Mouse (Mus musculus) thymus, adult 2 months (tissue): ENCODE measurements around the gene Taar4. TPM values are rescaled to one million over a fixed set of nuclear protein-coding genes. Genes with fewer than 3 reads are reported as not detected.

Experiments
- DNase-seq: peaks from one replicate; pipeline ENCODE4 v3.0.0; 2021
- H3K27ac ChIP-seq: fragments of 200-500 bp; 2 replicates; pipeline ENCODE4 v1.5.1; 2012; ENCODE audit warnings: low read length, control low read depth; ENCODE audit not compliant: control insufficient read depth, insufficient read depth
- H3K27me3 ChIP-seq: fragments of 200-500 bp; 2 replicates; pipeline ENCODE4 v1.6.1; 2012; ENCODE audit warnings: mild to moderate bottlenecking, low read length, moderate library complexity, mixed read lengths; ENCODE audit not compliant: control insufficient read depth, insufficient read depth
- H3K36me3 ChIP-seq: fragments of 200-500 bp; 2 replicates; pipeline ENCODE4 v1.6.1; 2012; ENCODE audit warnings: mild to moderate bottlenecking, low read length, moderate library complexity; ENCODE audit not compliant: control insufficient read depth, insufficient read depth
- H3K4me1 ChIP-seq: fragments of 200-500 bp; replicated peaks from 2 replicates; pipeline ENCODE4 v1.6.1; 2012; ENCODE audit warnings: low read length; ENCODE audit not compliant: control insufficient read depth, insufficient read depth
- H3K4me3 ChIP-seq: fragments of 200-500 bp; 2 replicates; pipeline ENCODE4 v1.5.1; 2012; ENCODE audit warnings: mild to moderate bottlenecking, low read length, control low read depth, moderate library complexity; ENCODE audit not compliant: control insufficient read depth, insufficient read depth
- CTCF ChIP-seq: fragments of 200-500 bp; IDR thresholded peaks from 2 replicates; pipeline ENCODE4 v1.5.1; 2012; ENCODE audit warnings: mild to moderate bottlenecking, control low read depth, low read length, moderate library complexity, borderline replicate concordance; ENCODE audit not compliant: control insufficient read depth, poor library complexity, insufficient read depth; ENCODE audit errors: extremely low read depth
- POLR2A ChIP-seq: fragments of 200-500 bp; IDR thresholded peaks from 2 replicates; pipeline ENCODE4 v1.6.1; 2012; ENCODE audit warnings: mild to moderate bottlenecking, low read length, control low read depth, moderate library complexity; ENCODE audit not compliant: control insufficient read depth, poor library complexity, insufficient read depth; ENCODE audit errors: extremely low read depth
- WGBS: fragments of 180-500 bp; shearing (Covaris S2); methylation state at CpG from one replicate; pipeline ENCODE4 v1.1.7; 2018; 5-methylcytosine and 5-hydroxymethylcytosine counted together
- polyA plus RNA-seq: library from polyadenylated mRNA; depleted of rRNA; stranded (reverse); fragments of >200 nt; gene quantifications from 2 replicates; pipeline ENCODE4 v1.2.3, GENCODE M21; 2012; rRNA removed

Taar4 gene
- polyA plus RNA-seq, 1 experiment = 0.12 TPM

- TF ChIP-seq CTCF (no peak), POLR2A (no peak)
- H3K4me3 ChIP-seq = no peak within 1 kb of the TSS
- H3K4me1 ChIP-seq = no peaks in the 10 kb centered on the region
- no peaks in the 10 kb centered on the region for H3K27me3 ChIP-seq
- no peak within 1 kb of the TSS for H3K27ac ChIP-seq
- no peak for DNase-seq
- WGBS = 93% methylated on average over 3 of the region's 3 CpGs
- H3K36me3 ChIP-seq = no peaks in the 10 kb centered on the region
Measured at GRCm38 (mm10) chr10:23993381-23993780, 33.1 kb downstream of the Taar4 start, which contains the start of gene Taar7a. Taar7a (minus strand) TSS chr10:23993481.

- TF ChIP-seq CTCF (no peak), POLR2A (no peak)
- H3K27me3 ChIP-seq = no peaks in the 10 kb centered on the region
- 98% methylated on average over 1 of the region's 1 CpGs for WGBS
- no peak within 1 kb of the TSS for H3K27ac ChIP-seq
- no peaks in the 10 kb centered on the region for H3K4me1 ChIP-seq
- no peak for DNase-seq
- H3K4me3 ChIP-seq = no peak within 1 kb of the TSS
- H3K36me3 ChIP-seq = no peaks in the 10 kb centered on the region
Measured at GRCm38 (mm10) chr10:23999639-24000038, 39.3 kb downstream of the Taar4 start, which contains the start of gene Taar7b. Taar7b (plus strand) TSS chr10:23999939.

- 85% methylated on average over 1 of the region's 1 CpGs for WGBS
- H3K4me1 ChIP-seq = no peaks in the 10 kb centered on the region
- H3K27me3 ChIP-seq = no peaks in the 10 kb centered on the region
- no peaks in the 10 kb centered on the region for H3K36me3 ChIP-seq
- no peak for DNase-seq
- no peak overlapping the region for H3K27ac ChIP-seq
- H3K4me3 ChIP-seq = no peak overlapping the region
- no peak for TF ChIP-seq CTCF
- no peak for TF ChIP-seq POLR2A
Measured at GRCm38 (mm10) chr10:24006442-24006841, 46.1 kb downstream of the Taar4 start.

- WGBS = 78% methylated on average over 2 of the region's 2 CpGs
- DNase-seq = no peak
- Histone ChIP-seq H3K4me3 (no peak overlapping the region), H3K27ac (no peak overlapping the region), H3K36me3 (no peaks in the 10 kb centered on the region), H3K27me3 (no peaks in the 10 kb centered on the region), H3K4me1 (no peaks in the 10 kb centered on the region)
- TF ChIP-seq POLR2A (no peak), CTCF (no peak)
Measured at GRCm38 (mm10) chr10:24007034-24007433, 46.7 kb downstream of the Taar4 start.

- no peak overlapping the region for H3K27ac ChIP-seq
- no peaks in the 10 kb centered on the region for H3K36me3 ChIP-seq
- H3K27me3 ChIP-seq = no peaks in the 10 kb centered on the region
- DNase-seq = no peak
- no peak overlapping the region for H3K4me3 ChIP-seq
- TF ChIP-seq CTCF (no peak), POLR2A (no peak)
- 96% methylated on average over 1 of the region's 1 CpGs for WGBS
- no peaks in the 10 kb centered on the region for H3K4me1 ChIP-seq
Measured at GRCm38 (mm10) chr10:24008143-24008542, 47.8 kb downstream of the Taar4 start.

Other genes with a start within 250 kb of the Taar4 start
- gene Rps12, start 173.2 kb upstream of the Taar4 start, polyA plus RNA-seq = 1,277 and 1,802 TPM in 2 replicates
- gene Slc18b1, start 163.5 kb upstream of the Taar4 start, polyA plus RNA-seq = 1.4 and 1.8 TPM in 2 replicates
- gene Vnn3, start 109.0 kb upstream of the Taar4 start, polyA plus RNA-seq = 1.8 and 2.0 TPM in 2 replicates
- 1.00 and 1.1 TPM in 2 replicates for gene Vnn1, start 65.8 kb upstream of the Taar4 start, polyA plus RNA-seq
- not detected in 2 replicates for gene Taar1, start 40.1 kb upstream of the Taar4 start, polyA plus RNA-seq
- not detected in 2 replicates for gene Taar2, start 21.9 kb upstream of the Taar4 start, polyA plus RNA-seq
- not detected in 2 replicates for gene Taar3, start 10.9 kb upstream of the Taar4 start, polyA plus RNA-seq
- not detected in 2 replicates for gene Taar5, start 10.2 kb downstream of the Taar4 start, polyA plus RNA-seq
- gene Taar6, start 25.2 kb downstream of the Taar4 start, polyA plus RNA-seq = not detected in 2 replicates
- gene Taar7a, start 33.0 kb downstream of the Taar4 start, polyA plus RNA-seq = not detected in 2 replicates
- not detected in 2 replicates for gene Taar7b, start 39.4 kb downstream of the Taar4 start, polyA plus RNA-seq
- gene Taar7d, start 66.7 kb downstream of the Taar4 start, polyA plus RNA-seq = not detected in 2 replicates
- gene Taar7e, start 77.1 kb downstream of the Taar4 start, polyA plus RNA-seq = not detected in 2 replicates
- gene Taar7f, start 89.0 kb downstream of the Taar4 start, polyA plus RNA-seq = not detected in 2 replicates
- gene Taar8a, start 116.0 kb downstream of the Taar4 start, polyA plus RNA-seq = not detected in 2 replicates
- gene Taar8b, start 131.8 kb downstream of the Taar4 start, polyA plus RNA-seq = not detected in 2 replicates
- not detected in 2 replicates for gene Taar8c, start 141.4 kb downstream of the Taar4 start, polyA plus RNA-seq
- not detected in 2 replicates for gene Taar9, start 149.0 kb downstream of the Taar4 start, polyA plus RNA-seq
- gene Stx7, start 188.8 kb downstream of the Taar4 start, polyA plus RNA-seq = 42.2 and 46.3 TPM in 2 replicates